Mouse (Mus musculus) inflammation-experienced regulatory T-cells, adult 6 months (primary cell): ENCODE data around the gene Siglec1. TPM values are rescaled to one million over a fixed set of nuclear protein-coding genes. Genes with fewer than 3 reads are reported as not detected.
A peak's percentile ranks its signal among the peaks of the same experiment; 100 is the strongest.

Experiments used
- ATAC-seq: one replicate; pipeline ENCODE4 v1.8.0; 2017
- polyA plus RNA-seq, 3 experiments: library from polyadenylated mRNA; unstranded; fragments of 100-300 nt; shearing (Covaris generic); gene quantifications; one replicate each; pipeline ENCODE4 v1.2.1; 2017

The Siglec1 gene
- polyA plus RNA-seq, 3 experiments from 2014 or later, result not detected

DNA sequence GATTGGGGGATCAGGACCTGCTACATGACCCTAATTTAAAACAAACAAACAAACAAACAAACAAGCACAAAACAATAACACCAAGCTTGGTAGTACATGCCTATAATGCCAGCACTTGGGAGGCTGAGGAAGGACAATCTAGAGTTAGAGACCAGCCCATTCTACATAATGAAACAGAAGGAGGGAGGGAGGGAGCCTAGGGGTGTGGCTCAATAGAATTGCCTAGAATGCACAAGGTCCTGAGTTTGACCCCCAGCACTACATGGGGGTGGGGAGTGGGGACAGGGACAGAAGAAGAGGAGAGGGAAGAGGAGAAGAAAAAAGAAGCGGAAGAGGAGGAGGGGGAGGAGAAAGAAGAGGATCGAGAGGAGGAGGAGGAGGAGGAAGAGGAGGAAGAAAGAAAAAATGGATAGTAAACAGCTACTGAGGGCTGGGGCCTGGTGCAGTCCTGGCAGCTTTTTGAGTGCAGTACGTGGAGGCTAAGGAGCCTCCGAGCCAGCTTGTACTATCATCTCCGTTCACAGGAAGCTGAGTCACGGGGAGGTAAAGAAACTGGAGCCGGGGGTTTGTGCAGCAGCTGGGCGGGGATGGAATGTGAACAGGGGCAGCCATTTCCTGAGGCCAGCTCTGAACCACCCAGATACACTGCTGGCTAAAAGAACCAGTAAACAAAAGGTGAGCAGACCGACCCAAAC is 9.7 kb upstream of the Siglec1 start:
- no peak for ATAC-seq

DNA sequence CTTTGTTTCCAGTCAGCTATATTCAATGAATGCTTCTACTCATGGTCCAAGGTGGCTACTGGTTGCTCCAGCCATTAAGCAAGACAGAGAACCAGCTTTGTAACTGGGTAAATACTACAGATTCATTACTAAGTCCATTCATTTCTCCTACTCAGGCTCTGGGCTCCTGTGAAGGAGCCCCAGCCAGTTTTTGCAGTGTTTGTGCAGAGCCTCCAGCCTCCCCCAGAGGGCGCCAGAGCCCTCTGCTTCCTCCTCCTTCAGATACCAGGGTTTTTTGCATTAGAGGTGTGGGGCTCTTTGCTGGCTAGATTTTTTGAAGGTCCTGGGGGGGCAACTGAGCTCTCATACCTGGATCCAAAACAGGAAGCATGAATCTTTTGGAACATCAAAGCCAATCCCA is 8.3 kb upstream of the Siglec1 start:
- peak; percentile 82 for ATAC-seq

DNA sequence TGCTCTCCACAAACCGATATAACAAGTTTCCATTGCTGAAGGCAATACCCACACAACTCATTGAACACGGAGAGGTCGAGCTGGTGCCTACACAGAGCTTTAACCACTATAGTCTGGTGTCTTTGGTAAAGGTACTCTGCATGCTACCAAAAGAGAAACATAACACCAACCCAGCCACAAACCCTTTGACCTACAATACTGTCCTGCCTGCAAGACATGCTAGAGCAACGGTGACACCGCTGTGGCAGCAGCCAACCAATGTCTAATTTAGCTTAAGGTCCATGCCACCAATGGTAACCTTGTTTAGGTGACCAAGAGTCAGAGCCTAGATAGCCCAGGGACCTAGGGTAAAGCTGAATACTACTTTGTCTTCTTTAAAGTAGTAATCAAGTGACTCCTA is 7.0 kb upstream of the Siglec1 start:
- ATAC-seq, result no peak

DNA sequence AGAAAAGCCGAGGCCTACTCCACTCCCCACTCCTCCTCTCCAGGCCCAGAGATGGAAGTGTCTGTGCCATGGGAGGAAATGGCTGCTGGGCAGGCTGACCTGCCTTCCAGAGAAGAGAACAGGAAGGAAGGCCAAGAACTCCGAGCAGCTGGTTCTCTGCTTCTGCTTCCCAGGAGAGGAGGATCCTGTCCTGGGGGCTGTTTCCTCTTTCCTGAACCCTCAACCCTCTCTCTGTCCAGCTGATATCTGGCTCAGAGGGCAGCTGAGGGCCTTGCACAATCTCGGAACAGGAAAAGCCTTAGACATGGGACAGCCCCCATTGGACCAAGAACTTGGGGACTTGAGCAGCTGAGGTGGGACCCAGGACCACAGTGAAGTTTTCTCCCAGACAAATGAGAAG is 4.3 kb upstream of the Siglec1 start:
- no peak for ATAC-seq

DNA sequence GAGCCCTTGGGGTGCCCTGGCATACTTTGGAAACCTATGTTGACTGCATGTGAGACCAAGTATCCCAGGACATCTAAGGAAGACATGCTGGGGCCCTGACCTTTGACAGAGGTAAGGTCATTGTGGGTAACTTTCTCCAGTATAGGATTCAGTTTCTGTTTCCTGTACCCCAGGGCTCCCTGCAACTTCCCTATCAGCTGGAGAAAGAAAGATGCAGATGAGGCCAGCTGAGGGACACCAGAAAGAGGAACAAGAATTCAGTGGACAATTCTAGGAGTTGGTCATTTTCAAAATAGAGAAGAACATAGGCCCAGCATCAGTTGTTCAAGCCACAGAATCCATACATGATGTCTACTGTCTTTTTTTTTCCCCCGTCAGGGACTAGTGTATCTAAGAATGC is 3.1 kb upstream of the Siglec1 start:
- ATAC-seq, result no peak

DNA sequence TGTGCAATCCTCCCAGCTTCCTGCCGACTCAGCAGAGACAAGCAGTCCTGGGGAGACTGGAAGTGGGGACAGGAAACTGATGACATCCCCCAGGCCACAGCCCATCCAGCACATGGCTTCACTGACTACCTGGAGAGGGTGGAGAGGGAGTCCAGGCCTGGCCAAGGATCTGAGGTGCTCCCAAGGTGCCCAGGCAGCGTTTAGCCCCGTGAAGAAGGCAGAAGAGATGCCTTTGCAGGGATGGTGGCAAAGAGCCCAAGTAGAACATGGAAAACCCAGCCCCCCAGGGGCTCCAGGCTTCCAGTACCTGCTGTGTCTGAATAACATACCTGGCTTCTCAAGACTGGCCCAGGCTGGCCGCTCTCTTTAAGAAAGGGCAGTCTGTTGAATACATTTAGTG is 2.0 kb upstream of the Siglec1 start:
- no peak for ATAC-seq

DNA sequence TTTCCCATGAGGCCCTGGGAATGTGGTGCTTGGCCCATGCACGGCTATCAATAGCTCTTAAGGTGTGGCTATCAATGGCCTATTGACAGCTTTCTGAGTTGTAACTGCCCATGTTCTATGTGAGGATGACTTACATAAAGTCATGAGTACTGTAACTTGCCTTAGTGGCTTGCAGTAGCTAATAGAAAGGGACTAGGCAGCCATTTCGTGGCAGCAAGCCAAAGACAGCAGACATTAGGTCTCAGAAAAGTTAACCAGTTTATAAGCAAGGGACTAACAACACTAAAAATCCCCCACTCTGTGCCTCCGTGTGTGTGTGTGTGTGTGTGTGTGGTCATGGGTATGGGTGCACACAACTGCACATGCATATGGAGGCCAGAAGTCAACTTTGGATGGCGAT is 2.4 kb downstream of the Siglec1 start:
- ATAC-seq, result no peak

DNA sequence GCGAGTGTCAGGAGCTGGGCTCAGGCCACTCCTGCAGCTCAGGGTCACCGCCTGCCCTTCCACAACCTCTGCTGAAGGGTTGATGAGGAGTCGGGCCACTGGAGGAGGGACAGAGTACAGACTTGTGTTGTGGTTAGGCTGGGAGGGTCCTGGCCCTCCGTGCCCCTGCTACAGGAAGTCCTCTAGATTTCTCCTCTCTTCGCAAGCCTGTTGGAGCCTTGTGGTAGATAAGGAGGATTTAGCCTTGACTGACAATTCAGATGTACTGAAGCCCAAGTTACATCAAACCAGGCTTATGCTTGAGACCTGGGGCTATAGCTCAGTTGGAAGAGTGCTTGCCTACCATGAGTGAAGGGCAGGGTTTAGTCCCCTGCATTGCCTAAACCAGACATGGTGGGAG is 6.1 kb downstream of the Siglec1 start:
- no peak for ATAC-seq

DNA sequence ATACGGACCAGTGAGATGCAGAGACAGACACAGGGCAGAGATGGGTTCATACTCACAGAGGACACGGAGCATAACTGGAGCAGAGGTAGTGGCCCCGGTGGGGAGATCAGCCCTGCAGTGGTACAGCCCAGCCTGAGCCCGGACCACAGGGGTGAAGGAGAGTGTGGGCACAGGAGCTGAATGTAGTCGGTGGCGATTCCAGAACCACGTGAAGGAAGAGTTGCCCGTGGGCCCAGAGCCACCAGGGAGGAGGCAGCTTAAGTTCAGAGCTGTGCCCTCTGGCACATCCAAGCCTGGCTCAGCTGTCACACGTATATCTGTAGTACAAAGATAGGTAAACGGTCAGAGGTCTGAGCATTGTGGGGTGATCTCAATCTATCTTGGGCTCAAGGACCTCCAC is 14.0 kb downstream of the Siglec1 start:
- no peak for ATAC-seq

DNA sequence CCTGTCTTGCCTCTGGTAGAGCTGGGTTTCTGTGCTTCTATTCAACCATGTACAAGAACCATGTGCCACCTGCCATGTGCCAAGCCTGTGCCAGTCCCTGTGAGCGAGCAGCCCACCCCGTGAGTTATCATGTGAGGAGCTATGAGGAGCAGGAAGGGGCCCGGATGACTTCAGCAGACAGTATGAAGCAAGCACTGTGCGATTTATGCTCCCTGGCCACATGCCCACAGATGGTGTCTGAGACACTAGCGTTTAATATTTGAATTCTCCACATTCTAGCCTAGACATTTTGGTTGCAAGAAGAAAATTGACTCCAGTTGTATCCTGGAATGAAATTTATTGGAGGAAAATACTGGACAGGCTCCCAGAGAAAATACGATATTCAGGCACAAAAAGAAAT is 19.1 kb downstream of the Siglec1 start:
- ATAC-seq, result no peak

DNA sequence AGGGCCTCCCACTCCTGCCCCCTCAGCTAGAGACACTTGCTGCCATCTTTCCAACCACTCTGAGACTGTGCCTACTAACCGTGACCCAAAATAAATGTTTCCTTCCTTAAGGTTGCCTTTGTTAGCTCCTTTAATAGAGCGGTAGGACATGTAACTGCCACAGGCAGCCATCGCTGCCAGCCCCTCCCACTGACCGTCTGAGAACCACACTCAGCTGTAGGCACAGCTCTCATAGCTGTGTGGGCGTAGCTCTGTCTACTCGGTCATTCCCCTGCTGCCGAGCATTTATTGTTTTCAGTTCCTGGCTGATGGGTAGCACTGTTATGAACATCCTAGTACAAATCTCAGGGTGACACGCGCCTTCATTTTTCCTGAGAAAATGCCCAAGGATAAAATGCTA is 20.2 kb downstream of the Siglec1 start:
- no peak for ATAC-seq

DNA sequence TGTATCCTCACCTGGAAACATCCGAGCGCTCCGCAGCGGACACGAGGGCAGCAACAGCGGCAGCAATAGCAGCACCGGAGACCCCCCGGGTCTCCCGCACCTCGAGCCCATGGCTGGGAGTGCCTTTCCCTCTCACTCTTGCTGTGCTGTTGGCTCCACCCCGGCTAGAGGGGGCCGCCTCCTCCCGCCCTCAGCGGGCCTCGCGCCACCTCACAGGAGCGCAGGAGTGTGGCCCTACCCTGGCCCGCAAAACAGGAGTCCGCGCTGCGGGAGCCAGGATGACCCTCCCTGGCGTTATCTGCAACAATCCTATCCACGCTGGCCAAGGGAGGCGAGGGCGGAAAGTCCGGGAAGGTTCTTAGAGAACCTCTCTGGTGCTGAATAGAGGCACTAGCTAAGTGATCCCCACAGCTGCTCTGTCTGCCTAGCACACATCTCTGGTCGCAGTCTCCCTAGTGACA is 23.1 kb downstream of the Siglec1 start, which contains the start of gene Adam33:
Adam33 (minus strand) TSS at position 411 of the 461 bp plus-strand sequence.
- ATAC-seq, result no peak

DNA sequence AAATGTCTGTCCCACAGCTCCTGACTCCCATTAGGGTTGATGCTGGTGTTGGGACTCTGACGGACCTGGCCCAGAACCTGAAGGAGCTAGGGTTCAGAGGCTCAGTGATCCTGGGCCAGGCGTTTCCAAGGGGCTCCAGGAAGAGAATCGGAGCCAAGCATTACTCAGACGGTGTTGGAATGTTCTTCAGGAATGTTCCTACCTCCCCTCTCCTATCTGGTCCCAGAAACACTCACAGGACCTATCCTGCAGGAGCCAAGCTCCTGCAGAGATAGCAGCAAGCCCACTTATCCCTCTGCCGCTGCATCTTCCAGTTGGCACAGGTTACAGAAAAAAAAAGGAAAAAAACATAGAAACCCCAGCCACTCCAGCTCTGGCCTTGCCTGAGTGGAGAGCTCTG is 25.0 kb downstream of the Siglec1 start:
- ATAC-seq, result no peak

DNA sequence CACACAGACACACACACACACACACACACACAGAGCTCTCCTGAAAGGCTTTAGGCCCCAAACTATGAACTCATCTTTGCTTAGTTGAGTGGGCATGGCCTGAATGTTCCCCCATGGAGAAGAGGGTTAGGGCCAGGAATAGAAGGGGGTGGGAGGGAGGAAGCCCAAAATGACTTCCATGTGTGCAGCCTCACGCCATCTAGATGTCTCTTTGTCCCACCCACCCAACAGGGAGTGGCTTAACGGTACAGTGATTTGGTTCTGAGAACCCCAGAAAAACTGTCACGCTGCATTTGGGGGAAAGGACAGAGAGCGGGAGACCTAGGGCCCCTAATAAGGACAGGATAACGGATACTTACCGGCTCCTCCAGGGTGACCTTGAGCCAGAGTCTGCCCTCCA is 25.8 kb downstream of the Siglec1 start:
- no peak for ATAC-seq

DNA sequence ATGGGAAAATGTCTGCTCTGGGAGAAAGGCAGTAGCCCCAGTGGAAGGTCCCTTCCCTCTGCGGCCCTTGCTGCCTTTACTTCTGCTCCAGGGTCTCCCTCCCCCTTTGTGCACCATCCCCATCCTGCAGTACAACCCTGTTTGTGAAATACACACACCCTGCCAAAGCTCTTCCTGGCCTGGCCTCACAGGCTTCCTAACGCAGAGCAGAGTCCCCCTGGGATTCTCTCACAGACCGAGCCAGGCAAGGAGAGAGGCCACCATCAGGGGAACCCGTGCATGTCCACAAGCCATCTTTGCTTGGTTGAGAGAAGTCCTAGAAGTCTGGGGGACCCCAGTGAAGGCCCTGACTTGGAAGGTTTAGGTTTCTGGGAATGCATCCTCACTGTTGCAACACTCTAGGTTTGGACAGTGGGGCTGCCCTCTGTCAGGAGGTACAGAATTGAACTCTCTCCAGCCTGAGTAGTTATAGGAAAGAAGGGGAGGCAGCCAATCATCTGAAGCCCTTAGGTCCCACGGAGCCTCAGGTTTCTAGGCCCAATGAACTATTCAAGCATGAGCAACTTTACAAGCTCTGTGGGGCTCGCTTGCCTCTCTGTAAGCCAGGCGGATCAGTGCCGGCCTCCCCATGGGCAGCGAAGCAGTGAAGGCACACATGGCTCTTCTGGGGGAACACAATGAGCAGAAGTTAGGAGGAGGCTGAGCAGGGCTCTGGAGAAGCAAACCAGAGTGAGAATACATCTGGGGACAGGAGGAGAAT is 26.6 kb downstream of the Siglec1 start:
- no peak for ATAC-seq

DNA sequence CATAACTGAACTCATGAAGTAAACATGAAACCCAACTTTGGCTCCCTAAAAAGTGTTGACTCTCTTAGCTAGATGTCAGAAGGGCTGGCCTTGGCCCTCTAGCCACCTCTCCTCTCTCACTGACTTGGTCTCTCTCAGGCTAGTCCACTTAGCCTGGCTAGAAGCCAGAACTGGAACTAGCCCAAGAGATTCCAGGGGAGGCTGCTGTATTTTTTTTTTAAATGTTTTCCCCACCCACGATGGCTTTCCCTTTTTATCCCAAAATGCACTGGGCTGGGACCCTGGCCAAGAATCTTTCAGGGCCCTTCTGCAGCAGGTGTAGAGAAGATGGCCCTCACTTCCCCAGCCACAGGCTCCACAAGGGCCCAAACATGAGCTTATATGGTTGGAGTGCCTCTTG is 27.2 kb downstream of the Siglec1 start:
- no peak for ATAC-seq

DNA sequence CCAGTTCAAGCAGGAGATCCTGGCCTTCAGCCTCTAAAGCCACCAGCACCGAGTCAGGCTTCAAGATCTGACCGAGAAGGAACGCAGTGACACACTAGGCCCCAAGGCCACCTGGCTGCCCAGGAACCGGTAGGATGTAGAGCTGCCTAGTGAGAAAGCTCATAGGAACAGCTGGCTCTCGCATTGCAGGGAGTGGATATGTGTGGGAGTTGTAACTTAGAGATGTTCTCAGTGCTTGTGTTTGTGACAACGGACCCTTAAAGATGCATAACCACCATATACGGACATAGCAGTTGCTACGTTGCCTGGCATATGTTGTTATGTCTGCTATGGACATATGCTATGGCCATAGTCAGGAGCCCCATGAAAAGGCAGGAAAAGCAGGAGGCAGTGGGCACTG is 27.9 kb downstream of the Siglec1 start:
- ATAC-seq, result no peak

DNA sequence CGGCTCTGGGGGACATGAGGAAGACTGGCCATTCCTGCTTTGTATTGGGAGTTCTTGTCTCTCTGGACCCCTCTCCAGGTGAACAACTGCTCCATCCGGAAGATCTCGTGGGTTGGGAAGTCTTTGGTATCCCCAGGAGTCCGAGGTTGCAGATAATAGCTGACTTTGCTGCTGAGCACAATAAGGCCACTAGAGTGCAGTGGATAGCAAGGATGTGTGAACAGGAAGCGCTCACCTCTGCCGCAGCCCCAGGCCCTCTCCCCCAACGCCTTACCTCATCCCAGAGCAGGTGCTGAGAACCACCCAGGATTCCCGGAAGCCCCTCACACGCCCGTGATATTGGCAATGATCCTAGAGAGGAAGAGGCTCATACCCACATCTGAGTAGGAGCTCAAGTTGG is 30.4 kb downstream of the Siglec1 start:
- ATAC-seq, result peak; percentile 79

DNA sequence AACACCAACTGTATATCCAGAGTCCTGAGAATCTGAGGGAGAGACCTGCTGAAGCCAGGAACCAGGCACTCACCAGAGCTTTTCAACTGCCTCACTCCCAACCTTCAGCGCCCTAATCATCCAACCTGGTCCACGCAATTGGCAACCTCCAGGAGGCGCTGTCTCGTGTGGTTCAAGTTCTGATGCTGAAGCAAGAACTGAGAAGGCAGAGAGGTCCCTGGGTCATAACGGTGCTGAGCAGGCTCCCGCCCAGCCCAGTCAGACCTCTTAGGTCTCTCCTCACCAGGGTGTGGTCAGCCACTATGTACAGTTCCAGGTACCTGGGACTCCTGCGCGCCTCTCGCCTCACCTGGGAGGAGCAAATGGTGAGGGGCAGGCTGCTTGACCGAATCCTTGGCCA is 30.9 kb downstream of the Siglec1 start:
- peak; percentile 72 for ATAC-seq

DNA sequence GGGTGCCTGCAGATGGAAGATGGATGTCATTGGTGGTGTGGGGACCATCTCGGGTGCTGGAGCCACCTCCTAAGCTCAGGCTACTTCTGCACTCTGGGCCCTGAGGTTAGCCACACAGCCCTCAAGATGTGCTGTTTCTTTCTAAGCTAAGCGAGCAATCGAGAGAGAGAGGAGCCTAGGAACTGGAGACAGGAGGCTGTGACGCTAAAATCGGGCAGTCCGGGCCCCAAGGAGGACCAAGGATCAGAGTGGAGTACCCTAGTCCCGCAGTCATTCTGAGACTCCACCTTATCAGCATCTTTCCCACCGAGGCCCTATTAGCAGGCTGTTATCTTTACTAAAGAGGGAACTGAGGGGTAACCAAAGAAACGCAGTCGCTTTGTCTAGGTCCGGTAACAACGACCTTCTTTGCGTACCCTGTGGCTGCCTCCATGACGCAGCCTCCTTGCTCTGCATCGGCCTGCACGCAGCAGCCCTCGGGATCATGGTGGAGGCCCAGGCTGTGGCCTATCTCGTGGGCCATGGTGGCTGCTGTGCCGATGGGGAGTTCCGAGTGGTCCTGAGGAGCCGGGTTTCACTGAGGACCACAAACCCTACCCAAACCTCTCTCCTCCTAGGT is 31.8 kb downstream of the Siglec1 start:
- no peak for ATAC-seq

DNA sequence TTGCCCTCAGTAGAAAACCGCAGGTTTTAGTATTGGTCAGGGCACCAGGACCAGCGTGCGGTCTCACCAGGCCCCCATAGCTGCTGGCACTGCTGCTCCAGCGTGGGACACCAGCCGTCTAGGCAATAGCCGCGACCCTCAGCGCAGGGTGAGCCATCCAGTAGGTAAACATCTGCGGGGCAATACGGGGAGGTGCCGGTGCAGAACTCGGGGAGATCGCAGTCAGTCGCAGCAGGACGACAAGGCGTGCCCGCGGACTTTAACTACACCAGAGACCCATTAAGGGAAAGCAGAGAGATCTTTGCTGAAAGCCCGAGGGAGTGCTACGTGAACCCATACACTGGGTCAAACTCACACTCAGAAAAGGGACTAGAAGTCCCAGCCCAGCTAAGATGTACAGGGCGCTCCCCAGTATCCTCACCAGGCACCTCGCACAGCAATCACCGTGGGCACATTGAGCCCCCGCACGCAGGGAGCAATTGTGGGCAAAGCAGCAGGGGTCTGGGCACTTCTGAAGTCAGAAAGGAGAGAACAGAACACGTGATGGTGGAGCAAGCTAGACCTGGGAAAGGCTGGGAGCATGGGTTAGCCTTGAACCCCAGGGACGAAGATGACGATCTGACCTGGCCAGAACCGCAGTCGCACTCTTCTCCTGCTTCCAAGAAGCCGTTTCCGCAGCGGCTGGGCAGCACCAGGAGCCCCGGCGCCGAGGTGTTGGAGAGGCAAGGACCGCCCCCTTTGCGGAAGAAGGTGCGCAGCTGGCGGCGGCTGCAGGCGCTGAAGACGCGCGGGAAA is 32.5 kb downstream of the Siglec1 start:
- ATAC-seq, result no peak

DNA sequence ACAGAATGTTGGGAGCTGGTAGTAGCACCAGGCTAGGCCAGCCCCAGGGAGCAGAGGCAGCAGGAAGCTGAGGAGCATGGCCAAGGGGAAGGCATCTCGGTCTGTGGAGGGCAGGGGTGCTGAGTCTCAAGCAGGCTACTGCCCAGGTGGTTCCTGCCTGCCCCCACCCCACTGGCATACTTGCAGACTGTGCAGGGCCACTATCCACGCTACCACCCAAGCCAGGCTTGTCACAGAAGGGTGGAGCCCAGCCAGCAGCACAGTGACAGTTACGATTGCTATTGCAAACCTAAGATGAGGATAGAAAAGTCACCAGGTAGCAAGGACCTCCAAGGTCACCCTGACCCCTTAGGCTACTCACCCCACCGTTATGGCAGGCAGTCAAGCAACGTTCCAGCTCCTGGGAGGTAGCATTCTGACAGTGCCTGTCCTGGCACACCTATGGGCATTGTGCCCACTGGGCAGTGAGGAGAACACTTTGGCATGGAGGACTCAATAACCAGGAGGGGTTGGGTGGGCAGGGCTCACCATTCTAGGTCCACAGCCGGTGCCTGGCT is 33.6 kb downstream of the Siglec1 start:
- no peak for ATAC-seq

DNA sequence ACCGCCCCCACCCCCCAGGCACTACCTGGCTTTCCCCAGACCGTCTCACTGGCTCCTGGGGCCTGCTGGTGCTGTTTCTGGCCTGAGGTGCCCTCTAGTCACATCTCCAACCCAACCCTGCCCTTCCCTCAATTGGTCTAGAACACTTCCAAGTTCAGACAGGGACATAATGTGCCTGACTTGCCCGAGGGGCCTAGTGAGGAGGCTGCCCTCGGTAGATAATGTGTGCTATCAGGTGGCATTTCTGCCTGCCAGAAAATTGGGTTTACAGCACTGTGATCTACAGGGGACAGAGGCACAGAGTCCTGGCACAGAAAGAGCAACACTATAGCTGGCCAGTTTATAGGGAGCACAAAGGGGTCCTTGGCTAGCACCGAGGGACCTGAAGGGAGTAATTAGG is 34.5 kb downstream of the Siglec1 start:
- ATAC-seq, result no peak
